Mouse (Mus musculus) MEL (cell line): ENCODE measurements at regions not wholly inside any gene's neighbourhood (a gene's known extent, or its start where the extent isn't known, plus 50 kb on each side); places are given as distances from the start of the nearest gene placed in this dataset.

Experiments used
- BHLHE40 ChIP-seq: IDR thresholded peaks from 2 replicates; pipeline ENCODE4 v1.6.1; 2012; ENCODE audit warnings: low read depth, mild to moderate bottlenecking, inconsistent platforms, low read length, improper control_type of control experiment, borderline replicate concordance
- CHD1 ChIP-seq: IDR thresholded peaks from 2 replicates; pipeline ENCODE4 v1.6.1; 2012; ENCODE audit warnings: low read depth, mild to moderate bottlenecking, inconsistent platforms, low read length, improper control_type of control experiment
- CTCF ChIP-seq, 3 experiments: IDR thresholded peaks in 2 of 3; conservative IDR thresholded peaks in 1 of 3; 2 replicates each; pipeline ENCODE4 v1.5.1; 2011 to 2012; ENCODE audit warnings: low read length in 3 of 3, low read depth in 2 of 3, mild to moderate bottlenecking in 2 of 3, improper control_type of control experiment in 1 of 3, inconsistent platforms in 1 of 3, mixed read lengths in 1 of 3, moderate library complexity in 1 of 3; ENCODE audit not compliant: control insufficient read depth in 1 of 3, insufficient read depth in 1 of 3, poor library complexity in 1 of 3, severe bottlenecking in 1 of 3
- E2F4 ChIP-seq: IDR thresholded peaks from 2 replicates; pipeline ENCODE4 v1.6.1; 2011; ENCODE audit warnings: low read depth, low read length, improper control_type of control experiment, borderline replicate concordance
- GABPA ChIP-seq: IDR thresholded peaks from 2 replicates; pipeline ENCODE4 v1.6.1; 2012; ENCODE audit warnings: low read depth, mild to moderate bottlenecking, inconsistent platforms, low read length, improper control_type of control experiment, moderate library complexity
- GATA1 ChIP-seq: IDR thresholded peaks from 2 replicates; pipeline ENCODE4 v1.6.1; 2011; ENCODE audit warnings: low read depth, low read length, improper control_type of control experiment
- MAFK ChIP-seq: IDR thresholded peaks from 2 replicates; pipeline ENCODE4 v1.6.1; 2011; ENCODE audit warnings: low read depth, mild to moderate bottlenecking, low read length, improper control_type of control experiment, borderline replicate concordance
- MAX ChIP-seq: IDR thresholded peaks from 2 replicates; pipeline ENCODE4 v1.6.1; 2011; ENCODE audit warnings: low read length, improper control_type of control experiment
- MXI1 ChIP-seq: IDR thresholded peaks from 2 replicates; pipeline ENCODE4 v1.6.1; 2011; ENCODE audit warnings: mild to moderate bottlenecking, low read depth, low read length, improper control_type of control experiment
- POLR2A ChIP-seq, 2 experiments: IDR thresholded peaks; 2 replicates each; pipeline ENCODE4 v1.6.1; 2011 to 2012; ENCODE audit warnings: low read length in 2 of 2, mild to moderate bottlenecking in 2 of 2, control low read depth in 1 of 2, improper control_type of control experiment in 1 of 2, low read depth in 1 of 2, moderate library complexity in 1 of 2; ENCODE audit not compliant: control insufficient read depth in 1 of 2, insufficient read depth in 1 of 2, poor library complexity in 1 of 2
- POLR2AphosphoS5 ChIP-seq: IDR thresholded peaks from 2 replicates; pipeline ENCODE4 v1.6.1; 2012; ENCODE audit warnings: low read depth, borderline replicate concordance, mild to moderate bottlenecking, inconsistent platforms, low read length, moderate library complexity, mixed read lengths
- TAL1 ChIP-seq: IDR thresholded peaks from 2 replicates; pipeline ENCODE4 v1.6.1; 2012; ENCODE audit warnings: mild to moderate bottlenecking, inconsistent platforms, low read length, moderate library complexity, mixed read lengths
- UBTF ChIP-seq: IDR thresholded peaks from 2 replicates; pipeline ENCODE4 v1.6.1; 2012; ENCODE audit warnings: low read depth, mild to moderate bottlenecking, inconsistent platforms, low read length, improper control_type of control experiment, moderate library complexity, borderline replicate concordance; ENCODE audit not compliant: insufficient read depth
- USF1 ChIP-seq: IDR thresholded peaks from 2 replicates; pipeline ENCODE4 v1.6.1; 2014; ENCODE audit warnings: low read depth, mild to moderate bottlenecking, inconsistent platforms, low read length, improper control_type of control experiment, moderate library complexity

DNA sequence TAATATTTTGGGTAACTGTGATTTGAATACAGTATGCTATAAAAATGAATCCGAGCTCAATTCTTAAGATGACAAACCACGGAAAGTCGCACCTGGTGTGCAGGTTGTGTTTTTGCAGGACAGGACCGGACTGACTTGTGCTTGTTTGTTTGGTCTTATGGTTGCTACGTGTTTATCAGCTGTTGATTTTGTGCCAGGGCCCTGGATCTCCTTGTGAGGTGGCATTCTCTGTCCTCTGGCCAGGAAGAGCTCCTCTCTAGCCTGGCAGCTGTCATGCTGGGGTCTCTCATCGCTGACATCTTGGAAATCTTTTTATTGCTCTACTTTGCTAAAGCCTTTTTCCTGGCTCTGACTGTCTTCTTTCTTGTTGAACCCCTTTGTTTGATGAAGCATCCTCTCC lies 723.0 kb upstream of the Car8 start:
- no peak for TF ChIP-seq TAL1
- TF ChIP-seq CTCF (IDR thresholded peaks at IDR 0.05 in 2 of 3, conservative IDR thresholded peaks at IDR 0.05 in 1 of 3; ENCODE audit: control insufficient read depth in 1 of 3, insufficient read depth in 1 of 3, low read depth in 2 of 3, low read length in 3 of 3, poor library complexity in 1 of 3, severe bottlenecking in 1 of 3): no peak
- no peak for TF ChIP-seq POLR2A (IDR thresholded peaks at IDR 0.05; ENCODE audit: control insufficient read depth in 1 of 2, insufficient read depth in 1 of 2, low read depth in 1 of 2, low read length in 2 of 2, poor library complexity in 1 of 2)
- TF ChIP-seq BHLHE40: no peak
- no peak for TF ChIP-seq E2F4
- no peak for TF ChIP-seq MXI1
- no peak for TF ChIP-seq GABPA
- TF ChIP-seq UBTF: no peak
- TF ChIP-seq POLR2AphosphoS5: no peak
- no peak for TF ChIP-seq MAX
- no peak for TF ChIP-seq GATA1
- TF ChIP-seq CHD1: no peak
- TF ChIP-seq MAFK: no peak
- no peak for TF ChIP-seq USF1
